Mouse (Mus musculus): Measurements from ENCODE around the gene Eml5. TPM values are rescaled to one million over a fixed set of nuclear protein-coding genes. Genes with fewer than 3 reads are reported as not detected.
A peak's percentile ranks its signal among the peaks of the same experiment; 100 is the strongest.

Gene Eml5
- polyA plus RNA-seq, 1 experiment from 2014 or later = 1.4 TPM

GRCm38 (mm10) chr12:98905466-98905865, 4.2 kb upstream of the Eml5 start:
- H3K4me1 ChIP-seq (ENCODE audit: insufficient read depth, low read depth, low read length) = 0 out of 2 replicates have a peak, but pooled peaks cover 2% of the 10 kb centered on the region
- no peak for DNase-seq (ENCODE audit: low spot score)
- H3K9me3 ChIP-seq (ENCODE audit: low read length) = no peaks in the 10 kb centered on the region
- no peak for ATAC-seq
- H3K27ac ChIP-seq (ENCODE audit: low read length) = no peak overlapping the region
- TF ChIP-seq EP300 (IDR thresholded peaks at IDR 0.05) = no peak
- TF ChIP-seq CTCF (IDR thresholded peaks at IDR 0.05) = no peak
- H3K4me2 ChIP-seq (replicated peaks; ENCODE audit: low read depth, low read length) = no peak overlapping the region
- no peaks in the 10 kb centered on the region for H3K36me3 ChIP-seq (ENCODE audit: insufficient read depth, low read length)
- WGBS = 65% methylated on average over 5 of the region's 5 CpGs
- H3K27me3 ChIP-seq (replicated peaks; ENCODE audit: insufficient read depth, low read length) = no peaks in the 10 kb centered on the region
- no peak overlapping the region for H3K4me3 ChIP-seq (ENCODE audit: low read depth, low read length)
- H3K9ac ChIP-seq (replicated peaks; ENCODE audit: low read depth) = no peak overlapping the region

DNA sequence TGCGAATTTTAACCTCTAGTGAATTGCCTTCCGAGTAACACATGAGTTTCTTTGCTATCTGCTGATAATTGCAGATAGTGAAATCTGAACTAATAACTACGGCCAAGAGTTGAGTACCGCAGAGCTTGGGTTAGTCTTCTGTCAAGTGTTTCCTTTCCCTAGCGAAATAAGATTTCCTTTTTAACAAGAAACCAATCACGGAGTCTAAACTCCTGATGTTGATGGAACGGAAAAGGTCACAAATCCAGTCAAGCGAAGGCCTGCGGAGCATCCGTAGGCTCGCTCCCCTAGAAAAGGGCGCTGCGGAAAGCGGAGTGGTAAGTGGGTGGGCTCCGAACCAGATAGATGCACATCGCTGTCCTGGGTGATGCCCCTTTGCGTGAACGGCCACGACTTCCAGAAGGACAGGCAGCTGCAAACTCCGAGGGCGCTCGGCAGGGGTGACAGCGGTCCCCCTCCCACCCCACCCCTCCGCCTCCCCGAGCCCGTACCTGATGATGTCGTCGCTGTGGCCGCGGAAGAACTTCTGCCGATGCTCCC, 873 bp downstream of the Eml5 start:
- H3K4me2 ChIP-seq (replicated peaks; ENCODE audit: low read depth, low read length) = peak overlapping the region; percentile 97
- no peaks in the 10 kb centered on the region for H3K9me3 ChIP-seq (ENCODE audit: low read length)
- 0 out of 2 replicates have a peak, but pooled peaks cover 2% of the 10 kb centered on the region for H3K4me1 ChIP-seq (ENCODE audit: insufficient read depth, low read depth, low read length)
- no peaks in the 10 kb centered on the region for H3K27me3 ChIP-seq (replicated peaks; ENCODE audit: insufficient read depth, low read length)
- H3K27ac ChIP-seq (ENCODE audit: low read length) = no peak overlapping the region
- H3K4me3 ChIP-seq (ENCODE audit: low read depth, low read length) = peak overlapping the region; percentile 77
- TF ChIP-seq CTCF (IDR thresholded peaks at IDR 0.05) (no peak), EP300 (IDR thresholded peaks at IDR 0.05) (no peak)
- peak overlapping the region; percentile 26; the same call in 1 of the 2 replicates for H3K9ac ChIP-seq (replicated peaks; ENCODE audit: low read depth)
- DNase-seq (ENCODE audit: low spot score) (no peak), ATAC-seq (no peak; the same call in 1 of the 2 replicates)
- 4% methylated on average over 31 of the region's 31 CpGs for WGBS
- no peaks in the 10 kb centered on the region for H3K36me3 ChIP-seq (ENCODE audit: insufficient read depth, low read length)

- Histone ChIP-seq H3K9ac (replicated peaks; ENCODE audit: low read depth) (no peak overlapping the region), H3K4me1 (ENCODE audit: insufficient read depth, low read depth, low read length) (0 out of 2 replicates have a peak, but pooled peaks cover 2% of the 10 kb centered on the region), H3K4me2 (replicated peaks; ENCODE audit: low read depth, low read length) (no peak overlapping the region), H3K9me3 (ENCODE audit: low read length) (no peaks in the 10 kb centered on the region), H3K36me3 (ENCODE audit: insufficient read depth, low read length) (no peaks in the 10 kb centered on the region), H3K4me3 (ENCODE audit: low read depth, low read length) (no peak overlapping the region), H3K27me3 (replicated peaks; ENCODE audit: insufficient read depth, low read length) (no peaks in the 10 kb centered on the region), H3K27ac (ENCODE audit: low read length) (no peak overlapping the region)
- 74% methylated on average over 6 of the region's 6 CpGs for WGBS
- TF ChIP-seq CTCF (IDR thresholded peaks at IDR 0.05) (no peak), EP300 (IDR thresholded peaks at IDR 0.05) (no peak)
- DNase-seq (ENCODE audit: low spot score) = no peak
- ATAC-seq = no peak
These were observed 1.6 kb downstream of the Eml5 start for GRCm38 (mm10) chr12:98899676-98900075.

DNA sequence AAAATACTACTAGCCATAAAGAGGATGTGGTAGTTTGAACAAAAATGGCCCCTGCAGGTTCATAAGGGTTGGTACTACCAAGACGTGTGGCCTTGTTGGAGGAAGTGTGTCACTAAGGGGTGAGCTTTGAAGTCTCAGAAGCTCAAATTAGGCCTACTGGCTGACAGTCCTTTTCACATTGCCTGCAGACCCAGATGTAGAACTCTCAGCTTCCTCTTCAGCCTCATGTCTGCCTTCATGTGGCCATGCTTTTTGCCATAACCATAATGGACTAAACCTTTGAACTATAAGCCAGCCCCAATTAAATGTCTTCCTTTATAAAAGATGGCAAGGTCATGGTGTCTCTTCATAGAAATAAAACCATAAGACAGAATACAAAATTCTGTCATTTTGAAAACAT, 4.5 kb downstream of the Eml5 start:
- no peaks in the 10 kb centered on the region for H3K27me3 ChIP-seq (replicated peaks; ENCODE audit: insufficient read depth, low read length)
- ATAC-seq = no peak
- H3K27ac ChIP-seq (ENCODE audit: low read length) = no peak overlapping the region
- H3K4me2 ChIP-seq (replicated peaks; ENCODE audit: low read depth, low read length) = no peak overlapping the region
- 55% methylated on average over 1 of the region's 1 CpGs for WGBS
- H3K9ac ChIP-seq (replicated peaks; ENCODE audit: low read depth) = no peak overlapping the region
- no peaks in the 10 kb centered on the region for H3K36me3 ChIP-seq (ENCODE audit: insufficient read depth, low read length)
- no peaks in the 10 kb centered on the region for H3K9me3 ChIP-seq (ENCODE audit: low read length)
- DNase-seq (ENCODE audit: low spot score) = no peak
- TF ChIP-seq CTCF (IDR thresholded peaks at IDR 0.05) (no peak), EP300 (IDR thresholded peaks at IDR 0.05) (no peak)
- H3K4me3 ChIP-seq (ENCODE audit: low read depth, low read length) = no peak overlapping the region
- H3K4me1 ChIP-seq (ENCODE audit: insufficient read depth, low read depth, low read length) = 0 out of 2 replicates have a peak, but pooled peaks cover 2% of the 10 kb centered on the region

DNA sequence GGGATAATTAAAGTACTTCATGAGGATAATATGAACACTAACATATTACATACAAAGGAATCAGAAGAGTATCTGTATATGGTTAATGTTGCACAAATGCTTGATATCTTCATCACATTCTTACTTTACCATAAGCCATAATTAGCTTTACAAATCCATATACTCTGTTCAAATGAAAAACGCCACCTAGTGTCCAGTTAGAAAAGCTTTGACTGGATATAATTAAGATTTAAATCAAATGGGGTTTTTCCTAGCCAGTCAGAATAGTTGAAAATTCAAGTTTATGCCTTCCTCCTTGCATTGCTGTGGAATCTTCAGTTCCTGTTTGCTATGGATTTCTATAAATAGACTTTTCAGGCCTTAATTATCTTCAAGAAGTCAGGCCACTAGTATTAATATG, 16.8 kb downstream of the Eml5 start:
- H3K27ac ChIP-seq (ENCODE audit: low read length) = no peak overlapping the region
- H3K4me3 ChIP-seq (ENCODE audit: low read depth, low read length) = no peak overlapping the region
- H3K36me3 ChIP-seq (ENCODE audit: insufficient read depth, low read length) = no peaks in the 10 kb centered on the region
- no peak for ATAC-seq
- WGBS = 0% methylated on average over 1 of the region's 1 CpGs
- no peak overlapping the region for H3K9ac ChIP-seq (replicated peaks; ENCODE audit: low read depth)
- H3K27me3 ChIP-seq (replicated peaks; ENCODE audit: insufficient read depth, low read length) = no peaks in the 10 kb centered on the region
- peak; percentile 71 for DNase-seq (ENCODE audit: low spot score)
- no peaks in the 10 kb centered on the region for H3K4me1 ChIP-seq (ENCODE audit: insufficient read depth, low read depth, low read length)
- no peak overlapping the region for H3K4me2 ChIP-seq (replicated peaks; ENCODE audit: low read depth, low read length)
- H3K9me3 ChIP-seq (ENCODE audit: low read length) = no peaks in the 10 kb centered on the region
- peak; percentile 60 for TF ChIP-seq CTCF (IDR thresholded peaks at IDR 0.05)
- no peak for TF ChIP-seq EP300 (IDR thresholded peaks at IDR 0.05)

DNA sequence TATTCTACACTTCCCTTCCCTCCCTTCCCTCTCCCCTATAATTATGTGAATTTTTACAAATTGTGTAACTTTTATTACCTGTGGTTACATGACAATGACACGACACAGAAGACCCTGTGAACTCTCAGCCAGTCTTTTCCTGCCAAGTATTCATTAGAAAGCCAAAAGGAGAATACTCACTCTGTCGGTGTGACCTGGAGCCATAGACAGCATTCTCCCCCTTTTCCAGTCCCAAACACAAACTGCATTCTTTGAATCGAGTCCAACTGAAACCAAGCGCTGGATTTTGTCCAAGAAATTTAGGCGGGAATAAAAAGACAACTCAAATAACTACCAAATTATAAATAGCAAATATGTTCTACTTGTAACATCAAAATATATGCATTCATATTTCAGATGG, 19.5 kb downstream of the Eml5 start:
- Histone ChIP-seq H3K27ac (ENCODE audit: low read length) (no peak overlapping the region), H3K4me3 (ENCODE audit: low read depth, low read length) (no peak overlapping the region), H3K4me2 (replicated peaks; ENCODE audit: low read depth, low read length) (no peak overlapping the region), H3K4me1 (ENCODE audit: insufficient read depth, low read depth, low read length) (no peaks in the 10 kb centered on the region), H3K36me3 (ENCODE audit: insufficient read depth, low read length) (no peaks in the 10 kb centered on the region), H3K9ac (replicated peaks; ENCODE audit: low read depth) (no peak overlapping the region), H3K27me3 (replicated peaks; ENCODE audit: insufficient read depth, low read length) (no peaks in the 10 kb centered on the region), H3K9me3 (ENCODE audit: low read length) (no peaks in the 10 kb centered on the region)
- DNase-seq (ENCODE audit: low spot score) (no peak), ATAC-seq (no peak)
- 32% methylated on average over 5 of the region's 5 CpGs for WGBS
- TF ChIP-seq CTCF (IDR thresholded peaks at IDR 0.05) (no peak), EP300 (IDR thresholded peaks at IDR 0.05) (no peak)

DNA sequence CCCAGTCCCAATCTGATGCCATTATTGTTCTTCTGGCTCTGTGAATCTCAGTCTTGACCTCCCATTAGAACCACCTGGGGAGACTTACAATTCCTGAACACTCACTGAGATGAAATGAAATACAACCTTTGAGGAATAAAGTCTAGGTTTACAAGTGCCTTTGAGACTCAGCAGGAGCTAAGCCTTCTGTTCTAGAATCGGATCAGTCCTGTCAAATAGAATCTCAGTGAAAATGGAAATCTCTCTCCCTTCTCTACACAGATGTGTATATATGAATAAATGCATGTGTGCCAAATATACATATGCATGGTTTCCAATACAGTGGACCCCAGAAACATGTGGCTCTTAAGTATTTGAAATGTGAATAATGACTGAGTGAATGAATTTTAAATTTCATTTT, 22.6 kb downstream of the Eml5 start:
- TF ChIP-seq EP300 (IDR thresholded peaks at IDR 0.05) (no peak), CTCF (IDR thresholded peaks at IDR 0.05) (no peak)
- Histone ChIP-seq H3K36me3 (ENCODE audit: insufficient read depth, low read length) (no peaks in the 10 kb centered on the region), H3K27me3 (replicated peaks; ENCODE audit: insufficient read depth, low read length) (no peaks in the 10 kb centered on the region), H3K9ac (replicated peaks; ENCODE audit: low read depth) (no peak overlapping the region), H3K27ac (ENCODE audit: low read length) (no peak overlapping the region), H3K4me3 (ENCODE audit: low read depth, low read length) (no peak overlapping the region), H3K4me1 (ENCODE audit: insufficient read depth, low read depth, low read length) (no peaks in the 10 kb centered on the region), H3K9me3 (ENCODE audit: low read length) (no peaks in the 10 kb centered on the region), H3K4me2 (replicated peaks; ENCODE audit: low read depth, low read length) (no peak overlapping the region)
- ATAC-seq (no peak), DNase-seq (ENCODE audit: low spot score) (no peak)
- WGBS = 87% methylated on average over 1 of the region's 1 CpGs

Measured in lung, postnatal 0 days (tissue).